Mouse (Mus musculus) hindbrain, postnatal 0 days (tissue): ENCODE results near the gene Gh. TPM values are rescaled to one million over a fixed set of nuclear protein-coding genes. Genes with fewer than 3 reads are reported as not detected.
A peak's percentile ranks its signal among the peaks of the same experiment; 100 is the strongest.

ENCODE experiments used
- ATAC-seq: fragments of 200-750 bp; cut with Nextera tagmentation; 2 replicates; pipeline ENCODE4 v1.8.0; 2017; ENCODE audit warnings: mild to moderate bottlenecking, moderate TSS enrichment, moderate library complexity
- DNase-seq: peaks from one replicate; pipeline ENCODE4 v3.0.0-alpha.2; 2015; ENCODE audit warnings: low spot score
- H3K27ac ChIP-seq: fragments of 300-500 bp; sonication (generic); 2 replicates; pipeline ENCODE4 v1.5.1; 2014; ENCODE audit warnings: mild to moderate bottlenecking
- H3K27me3 ChIP-seq: fragments of 300-500 bp; sonication (generic); 2 replicates; pipeline ENCODE4 v1.6.1; 2014; ENCODE audit warnings: low read length, mixed read lengths; ENCODE audit not compliant: insufficient read depth
- H3K36me3 ChIP-seq: fragments of 300-500 bp; sonication (generic); 2 replicates; pipeline ENCODE4 v1.6.1; 2014; ENCODE audit warnings: low read length, mixed read lengths; ENCODE audit not compliant: insufficient read depth
- H3K4me1 ChIP-seq: fragments of 300-500 bp; sonication (generic); 2 replicates; pipeline ENCODE4 v1.6.1; 2014; ENCODE audit warnings: antibody characterized with exemption, low read length, mixed read lengths; ENCODE audit not compliant: insufficient read depth
- H3K4me2 ChIP-seq: fragments of 300-500 bp; sonication (generic); 2 replicates; pipeline ENCODE4 v1.6.1; 2014; ENCODE audit warnings: low read depth, mild to moderate bottlenecking, low read length, moderate library complexity, mixed read lengths
- H3K4me3 ChIP-seq: fragments of 300-500 bp; sonication (generic); 2 replicates; pipeline ENCODE4 v1.5.1; 2014; ENCODE audit warnings: low read length
- H3K9ac ChIP-seq: fragments of 300-500 bp; sonication (generic); replicated peaks from 2 replicates; pipeline ENCODE4 v1.6.1; 2014; ENCODE audit warnings: mild to moderate bottlenecking, low read length, moderate library complexity, mixed read lengths
- H3K9me3 ChIP-seq: fragments of 300-500 bp; sonication (generic); 2 replicates; pipeline ENCODE4 v1.6.1; 2016; ENCODE audit warnings: low read length, mixed read lengths
- CTCF ChIP-seq: IDR thresholded peaks from 2 replicates; pipeline ENCODE4 v1.5.1; 2016; ENCODE audit warnings: antibody characterized with exemption, control low read depth, low read depth
- WGBS: fragments of 180-500 bp; shearing (Covaris S2); extraction: QIAGEN DNeasy Blood & Tissue Kit; methylation state at CpG from one replicate; pipeline ENCODE4 v1.1.7; 2014; 5-methylcytosine and 5-hydroxymethylcytosine counted together
- polyA plus RNA-seq: library from polyadenylated mRNA; unstranded; fragments of >200 nt; fragmentation: Nextera tagmentation; extraction: Ambion mirVana; gene quantifications from 2 replicates; pipeline ENCODE4 v1.2.1, GENCODE M21; 2015
- total RNA-seq: library from RNA; depleted of rRNA; stranded (reverse); fragments of >200 nt; gene quantifications from 2 replicates; pipeline ENCODE4 v1.2.3, GENCODE M21; 2014

Gene Gh
- total and polyA plus RNA-seq, 2 experiments from 2014 or later, result not detected

DNA sequence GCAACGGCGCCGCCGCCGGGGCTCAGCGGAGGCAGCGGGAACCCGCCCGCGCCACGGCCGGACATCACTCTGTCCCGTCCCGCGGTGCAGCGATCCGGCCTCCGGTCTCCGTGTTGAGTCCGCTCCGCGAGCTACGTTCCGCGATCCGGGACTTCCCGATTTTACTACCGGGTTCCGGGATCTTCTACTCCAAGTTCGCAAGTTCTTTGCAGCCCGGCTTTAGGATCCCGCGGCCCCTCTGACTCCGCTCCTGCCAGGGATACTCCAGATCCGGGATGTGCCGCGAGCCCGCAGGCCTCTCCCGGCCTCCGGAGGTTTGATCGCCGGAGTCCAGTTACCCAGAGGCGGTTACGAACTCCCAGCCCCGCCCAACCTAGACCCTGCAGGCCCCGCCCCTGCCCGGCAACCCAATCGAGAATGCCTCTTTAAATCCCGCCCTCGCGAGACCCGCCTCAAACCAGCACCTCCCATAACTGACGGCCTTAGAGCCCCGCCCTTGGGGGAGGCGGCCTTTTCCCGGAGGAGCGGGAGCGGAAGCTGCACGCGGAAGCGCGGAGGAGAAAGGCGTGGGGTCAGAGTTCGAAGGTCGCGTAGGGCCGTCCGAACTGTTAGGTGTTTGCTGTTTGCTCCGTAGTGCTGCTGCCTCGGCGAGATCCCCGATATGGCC, 28.9 kb downstream of the Gh start, which contains the start of gene Smarcd2:
Gene Smarcd2 (minus strand): TSS at position 329 of the 667 bp plus-strand sequence.
- no peaks in the 10 kb centered on the region for H3K9me3 ChIP-seq
- peak within 1 kb of the TSS; percentile 75 for H3K4me3 ChIP-seq
- H3K27me3 ChIP-seq, result no peaks in the 10 kb centered on the region
- peaks cover 24% of the 10 kb centered on the region for H3K4me1 ChIP-seq
- ATAC-seq (peak; percentile 96), DNase-seq (peak; percentile 99)
- no peak for TF ChIP-seq CTCF
- H3K9ac ChIP-seq, result peak within 1 kb of the TSS; percentile 93
- under 1% methylated on average over 72 of the region's 72 CpGs for WGBS
- H3K4me2 ChIP-seq, result peak within 1 kb of the TSS; percentile 84
- H3K36me3 ChIP-seq, result no peaks in the 10 kb centered on the region
- peak within 1 kb of the TSS; percentile 88 for H3K27ac ChIP-seq

DNA sequence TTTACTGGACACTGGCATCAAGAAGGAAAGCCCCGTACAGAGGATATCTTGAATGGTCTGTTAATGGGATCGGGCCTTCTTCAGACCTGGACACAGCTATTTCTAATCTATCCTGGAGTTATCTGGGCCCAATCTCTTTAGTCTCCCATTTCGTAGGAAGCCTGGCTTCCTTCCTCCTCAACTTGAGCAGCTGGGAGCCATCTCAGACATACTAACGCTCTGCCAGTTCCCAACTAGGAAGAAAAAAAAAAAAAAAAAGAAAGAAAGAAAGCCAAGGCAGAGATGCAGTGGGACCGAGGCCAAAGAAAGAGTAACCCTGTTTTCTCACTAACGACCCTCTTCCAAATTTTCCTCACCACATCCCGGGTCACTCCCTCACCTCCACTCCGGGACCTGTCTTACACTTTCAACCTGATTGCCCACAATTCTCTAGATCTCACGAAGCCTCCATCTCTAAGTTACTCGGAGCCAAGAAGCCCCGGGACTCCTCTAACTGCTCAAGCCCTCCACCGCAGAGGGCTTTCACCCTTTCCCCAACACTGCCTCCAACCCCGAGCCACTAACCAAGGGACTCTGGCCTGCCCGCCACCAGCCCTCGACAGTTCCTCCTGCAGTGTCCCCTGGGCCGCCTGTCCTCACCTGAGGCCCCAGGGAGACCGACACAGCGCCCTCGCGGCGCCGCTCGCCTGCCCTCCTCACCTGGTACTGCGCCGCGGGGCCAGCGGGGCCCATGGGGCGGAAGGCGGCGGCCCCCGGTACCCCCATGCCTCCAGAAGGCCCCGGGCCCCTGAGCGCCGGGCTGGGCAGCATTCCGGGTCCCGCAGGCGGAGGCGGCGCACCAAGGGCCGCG, 29.6 kb downstream of the Gh start:
- Histone ChIP-seq H3K9me3 (no peaks in the 10 kb centered on the region), H3K4me1 (peaks cover 30% of the 10 kb centered on the region), H3K9ac (peak overlapping the region; percentile 93), H3K27ac (peak overlapping the region; percentile 88), H3K27me3 (no peaks in the 10 kb centered on the region), H3K36me3 (no peaks in the 10 kb centered on the region), H3K4me3 (peak overlapping the region; percentile 75), H3K4me2 (peak overlapping the region; percentile 84)
- WGBS, result 3% methylated on average over 41 of the region's 41 CpGs
- ATAC-seq (peak; percentile 4; the same call in 1 of the 2 replicates), DNase-seq (peak; percentile 22)
- TF ChIP-seq CTCF, result no peak

DNA sequence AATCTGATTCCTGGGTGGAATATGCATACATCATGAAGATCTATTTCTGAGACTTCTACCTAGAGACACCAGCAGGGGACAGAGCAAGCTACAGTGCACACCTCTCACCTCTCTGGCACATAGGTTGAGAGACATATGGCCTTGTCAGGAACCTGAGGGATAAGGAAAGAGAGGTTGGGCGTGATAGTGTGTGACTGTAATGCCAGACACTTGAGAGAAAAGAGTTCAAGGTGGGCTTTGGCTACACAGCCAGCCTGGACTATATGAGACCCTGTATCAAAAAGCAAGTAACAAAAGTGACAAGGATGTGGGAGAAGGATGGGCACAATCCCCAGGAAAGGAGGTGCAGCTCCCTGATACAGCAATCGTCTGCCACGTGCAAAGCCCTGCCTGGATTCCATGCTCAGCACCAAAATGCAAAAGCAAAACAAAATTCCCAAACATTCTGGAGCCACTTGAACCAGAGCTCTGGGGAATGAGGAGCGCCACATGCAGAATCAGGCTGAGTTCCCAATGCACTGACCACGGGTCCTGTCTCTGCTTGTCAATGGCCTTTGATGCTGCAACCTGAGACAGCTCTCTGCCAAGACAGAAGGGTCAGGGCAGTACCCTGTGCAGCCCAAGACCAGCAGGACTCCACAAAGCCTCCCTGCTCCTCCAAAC, 30.4 kb downstream of the Gh start:
- Histone ChIP-seq H3K9ac (peak overlapping the region; percentile 93), H3K27ac (peak overlapping the region; percentile 88), H3K4me2 (peak overlapping the region; percentile 84), H3K4me1 (peaks cover 30% of the 10 kb centered on the region), H3K9me3 (no peaks in the 10 kb centered on the region), H3K36me3 (peaks cover 6% of the 10 kb centered on the region; the same call in 1 of the 2 replicates), H3K4me3 (peak overlapping the region; percentile 75), H3K27me3 (no peaks in the 10 kb centered on the region)
- peak; percentile 23 for TF ChIP-seq CTCF
- DNase-seq, result no peak
- 29% methylated on average over 5 of the region's 5 CpGs for WGBS
- ATAC-seq, result no peak

DNA sequence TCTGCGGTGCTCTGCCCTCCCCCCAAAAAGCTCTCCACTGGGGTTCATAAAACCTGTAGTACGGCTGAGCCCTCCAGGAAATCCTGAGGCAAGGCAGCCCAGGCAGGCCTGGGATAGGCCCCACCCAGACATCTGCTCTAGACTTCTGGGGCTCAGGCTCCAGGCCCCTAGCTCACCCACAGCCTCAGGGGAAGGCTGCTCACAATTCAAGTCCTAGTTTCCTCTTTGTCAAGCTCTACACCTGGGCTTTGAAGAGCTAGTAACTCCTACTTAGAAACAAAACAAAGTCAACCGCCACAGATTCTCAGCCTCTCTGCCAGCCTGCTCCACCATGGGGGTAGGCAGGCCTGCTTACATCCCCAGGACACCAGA, 32.6 kb downstream of the Gh start:
- 36% methylated on average over 3 of the region's 3 CpGs for WGBS

DNA sequence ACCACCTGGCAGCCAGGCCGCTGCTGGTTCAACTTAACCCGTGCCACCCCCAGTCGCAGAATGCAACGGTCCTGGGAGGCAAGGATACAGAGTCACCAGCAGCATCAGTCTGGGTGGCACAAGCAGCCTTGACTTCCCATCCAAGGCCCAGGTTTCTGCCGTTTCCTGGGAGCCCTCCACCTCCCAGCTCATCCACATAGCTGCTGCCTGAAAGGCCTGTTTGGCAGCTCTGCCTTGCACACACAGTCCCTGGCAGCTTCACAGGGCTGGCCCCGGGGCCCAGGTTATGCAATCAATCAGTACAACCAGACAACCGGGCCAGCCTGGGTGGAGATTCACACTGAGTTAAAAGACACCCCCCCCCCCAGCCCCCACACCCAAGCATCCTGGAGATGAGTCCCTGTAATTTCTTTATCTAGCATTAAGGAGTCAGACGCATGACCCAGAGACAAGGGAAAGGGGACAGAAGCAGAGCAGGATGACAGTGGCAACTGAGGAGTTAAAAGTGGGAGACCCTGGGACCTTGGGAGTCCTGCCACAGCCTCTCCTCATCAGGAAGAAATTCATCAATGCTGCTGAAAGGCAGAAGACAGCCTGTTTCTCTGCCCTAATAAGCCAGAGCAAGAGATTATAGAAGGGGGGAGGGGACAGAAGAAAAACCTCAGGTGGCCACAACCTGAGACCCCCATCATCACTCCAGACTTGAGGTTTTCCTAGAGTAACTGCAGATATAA, 33.2 kb downstream of the Gh start:
- TF ChIP-seq CTCF, result no peak
- H3K9ac ChIP-seq, result 0 out of 2 replicates have a peak overlapping the region, but pooled peaks have one; percentile 17
- ATAC-seq (no peak), DNase-seq (peak; percentile 71)
- no peak overlapping the region for H3K4me3 ChIP-seq
- H3K4me1 ChIP-seq, result peaks cover 30% of the 10 kb centered on the region
- WGBS, result 43% methylated on average over 8 of the region's 8 CpGs
- peaks cover 31% of the 10 kb centered on the region for H3K36me3 ChIP-seq
- no peaks in the 10 kb centered on the region for H3K27me3 ChIP-seq
- H3K9me3 ChIP-seq, result no peaks in the 10 kb centered on the region
- peak overlapping the region; percentile 33 for H3K4me2 ChIP-seq
- peak overlapping the region; percentile 76 for H3K27ac ChIP-seq

More for the DNA sequence above, 32.6 kb downstream of the Gh start:
- DNase-seq, result peak; percentile 37
- Histone ChIP-seq H3K36me3 (peaks cover 25% of the 10 kb centered on the region), H3K9ac (0 out of 2 replicates have a peak overlapping the region, but pooled peaks have one; percentile 17), H3K4me2 (peak overlapping the region; percentile 33; the same call in 1 of the 2 replicates), H3K4me3 (no peak overlapping the region), H3K27me3 (no peaks in the 10 kb centered on the region), H3K9me3 (no peaks in the 10 kb centered on the region), H3K4me1 (peaks cover 30% of the 10 kb centered on the region), H3K27ac (peak overlapping the region; percentile 76)
- no peak for TF ChIP-seq CTCF
- ATAC-seq, result no peak

DNA sequence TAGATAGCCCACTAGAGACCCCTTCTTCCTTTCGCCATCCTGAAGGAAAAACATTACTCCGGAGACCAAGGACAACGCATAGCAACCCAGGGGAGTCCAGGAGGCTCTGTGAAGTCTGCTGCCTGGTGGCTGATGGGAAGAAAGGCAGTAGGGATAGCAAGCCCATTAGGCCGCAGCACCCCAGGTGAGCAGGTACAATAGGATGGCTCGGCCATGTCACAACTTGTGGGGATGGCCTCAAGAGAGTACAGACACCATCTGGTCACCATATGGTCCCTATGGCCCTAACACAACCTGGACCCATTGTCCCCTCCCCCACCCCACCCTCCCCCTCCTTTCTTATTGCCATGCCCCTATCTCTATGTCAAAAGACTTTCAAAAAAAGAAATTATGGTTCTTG, 33.8 kb downstream of the Gh start:
- no peak for TF ChIP-seq CTCF
- DNase-seq, result no peak
- Histone ChIP-seq H3K27ac (peak overlapping the region; percentile 76), H3K4me3 (no peak overlapping the region), H3K27me3 (no peaks in the 10 kb centered on the region), H3K9me3 (no peaks in the 10 kb centered on the region), H3K4me2 (peak overlapping the region; percentile 33; the same call in 1 of the 2 replicates), H3K9ac (peak overlapping the region; percentile 33; the same call in 1 of the 2 replicates), H3K4me1 (peaks cover 30% of the 10 kb centered on the region), H3K36me3 (peaks cover 37% of the 10 kb centered on the region)
- no peak for ATAC-seq
- WGBS, result 49% methylated on average over 5 of the region's 5 CpGs
